Mouse (Mus musculus) spleen, postnatal 0 days (tissue): ENCODE data around the gene Ctnnbip1. TPM values are rescaled to one million over a fixed set of nuclear protein-coding genes. Genes with fewer than 3 reads are reported as not detected.

Experiments
- polyA plus RNA-seq: library from polyadenylated mRNA; unstranded; fragments of >200 nt; fragmentation: Nextera tagmentation; extraction: Ambion mirVana; gene quantifications from 2 replicates; pipeline ENCODE4 v1.2.1, GENCODE M21; 2015

The Ctnnbip1 gene
- polyA plus RNA-seq = 23.7 and 30.4 TPM in 2 replicates

GRCm38 (mm10) chr4:149517868-149518340 is at the start of gene Ctnnbip1:
Gene Ctnnbip1, plus strand, starts transcription at chr4:149518236.

GRCm38 (mm10) chr4:149477078-149477477 is 41.0 kb upstream of the Ctnnbip1 start, which contains the start of gene Tmem274:
Gene Tmem274, plus strand, starts transcription at chr4:149477378.

DNA sequence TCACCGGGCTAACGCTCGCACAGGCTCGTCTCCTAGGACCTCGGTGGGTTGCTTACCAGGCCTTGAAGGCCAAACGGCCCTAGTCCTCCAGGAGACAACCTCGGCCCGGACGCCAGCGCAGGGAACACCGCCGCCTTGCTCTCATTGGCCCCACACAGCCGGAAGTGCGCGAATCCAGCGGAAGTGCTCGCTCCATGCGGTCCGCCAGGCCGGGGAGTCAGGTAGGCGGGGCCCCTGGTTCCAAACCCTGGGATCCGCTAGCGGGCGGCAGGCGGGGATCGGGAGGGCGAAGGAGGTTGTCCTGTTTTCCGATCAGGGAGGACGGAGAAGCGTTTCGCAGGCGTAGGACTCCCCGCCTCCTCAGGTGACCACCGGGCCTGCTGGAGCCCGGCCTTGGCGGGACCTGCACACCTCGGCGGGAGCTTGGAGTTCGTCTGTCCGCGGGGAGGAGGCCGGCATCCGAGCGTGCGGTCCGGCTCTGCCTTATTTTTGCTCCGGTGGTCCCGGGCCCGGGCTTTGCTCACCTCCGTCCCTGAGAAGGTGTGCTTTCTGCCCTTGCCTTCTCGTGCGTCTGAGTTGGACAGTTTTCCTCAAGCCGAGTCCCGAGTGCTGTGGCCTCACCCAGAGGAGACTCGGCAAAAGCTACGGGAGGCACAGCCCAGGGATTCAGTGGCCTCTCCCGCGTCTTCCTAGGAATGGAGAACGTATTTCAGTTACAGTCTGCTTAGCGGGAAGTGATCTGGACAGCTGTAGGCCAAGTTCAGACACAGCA is 32.8 kb upstream of the Ctnnbip1 start, which contains the start of the genes Nmnat1 and Lzic:
Gene Nmnat1, minus strand, starts transcription at position 150 of the 772 bp plus-strand sequence.
Gene Lzic, plus strand, starts transcription at position 177 of the 772 bp plus-strand sequence.

GRCm38 (mm10) chr4:149586044-149586782 is 68.2 kb downstream of the Ctnnbip1 start, which contains the start of gene Clstn1:
Gene Clstn1, plus strand, starts transcription at chr4:149586468.

Other genes starting within 250 kb of the Ctnnbip1 start
- gene Kif1b, start 210.5 kb upstream of the Ctnnbip1 start, polyA plus RNA-seq = 6.3 and 10.6 TPM in 2 replicates
- gene Ube4b, start 91.5 kb upstream of the Ctnnbip1 start, polyA plus RNA-seq = 13.1 and 16.0 TPM in 2 replicates
- 2.8 and 3.5 TPM in 2 replicates for gene Rbp7, start 63.3 kb upstream of the Ctnnbip1 start, polyA plus RNA-seq
- gene Tmem274, start 40.9 kb upstream of the Ctnnbip1 start, polyA plus RNA-seq = not detected in 2 replicates
- 4.0 and 4.5 TPM in 2 replicates for gene Nmnat1, start 33.0 kb upstream of the Ctnnbip1 start, polyA plus RNA-seq
- gene Lzic, start 33.0 kb upstream of the Ctnnbip1 start, polyA plus RNA-seq = 17.7 and 19.7 TPM in 2 replicates
- 9.9 and 10.6 TPM in 2 replicates for gene Clstn1, start 68.2 kb downstream of the Ctnnbip1 start, polyA plus RNA-seq
- 14.1 and 20.1 TPM in 2 replicates for gene Pik3cd, start 184.3 kb downstream of the Ctnnbip1 start, polyA plus RNA-seq
- gene Tmem201, start 219.8 kb downstream of the Ctnnbip1 start, polyA plus RNA-seq = 8.0 and 8.7 TPM in 2 replicates